Mouse (Mus musculus): ENCODE results near the gene Zfp558. TPM values are rescaled to one million over a fixed set of nuclear protein-coding genes. Genes with fewer than 3 reads are reported as not detected.
"Not testable (repeated sequence)": the region's sequence is repeated elsewhere in the genome, so short reads cannot be mapped to it uniquely, and the experiment has no call there.

Zfp558 gene
- 0.20 TPM in 1 of 2 replicates, not detected in the other for polyA plus RNA-seq (2012; ENCODE audit: insufficient read depth, low replicate concordance)

- no peak within 1 kb of the TSS for H3K4me3 ChIP-seq (replicated peaks)
- H3K9me3 ChIP-seq = no peaks in the 10 kb centered on the region
- no peak for TF ChIP-seq GATA1 (IDR thresholded peaks at IDR 0.05; ENCODE audit: borderline replicate concordance, low read length)
- no peak for TF ChIP-seq FLI1 (IDR thresholded peaks at IDR 0.05; ENCODE audit: low read length)
- no peaks in the 10 kb centered on the region for H3K36me3 ChIP-seq (replicated peaks; ENCODE audit: low read length)
- H3K4me1 ChIP-seq = peaks cover 7% of the 10 kb centered on the region
- no peaks in the 10 kb centered on the region for H3K27me3 ChIP-seq (replicated peaks)
Measured at GRCm38 (mm10) chr9:18478168-18478567, at the start of gene Zfp558, which contains the start of gene Mbd3l1. TSS of gene Zfp558 (minus strand) at chr9:18478268. TSS of gene Mbd3l1 (plus strand) at chr9:18478359.

GRCm38 (mm10) chr9:18508098-18508497 lies 30.0 kb upstream of the Zfp558 start:
- no peaks in the 10 kb centered on the region for H3K4me1 ChIP-seq
- H3K4me3 ChIP-seq (replicated peaks) = no peak overlapping the region
- H3K27me3 ChIP-seq (replicated peaks) = no peaks in the 10 kb centered on the region
- H3K36me3 ChIP-seq (replicated peaks; ENCODE audit: low read length) = no peaks in the 10 kb centered on the region
- H3K9me3 ChIP-seq = no peaks in the 10 kb centered on the region
- no peak for TF ChIP-seq FLI1 (IDR thresholded peaks at IDR 0.05; ENCODE audit: low read length)
- no peak for TF ChIP-seq GATA1 (IDR thresholded peaks at IDR 0.05; ENCODE audit: borderline replicate concordance, low read length)

- peak overlapping the region; percentile 92 for H3K4me3 ChIP-seq (replicated peaks)
- TF ChIP-seq FLI1 (IDR thresholded peaks at IDR 0.05; ENCODE audit: low read length) = no peak
- no peak for TF ChIP-seq GATA1 (IDR thresholded peaks at IDR 0.05; ENCODE audit: borderline replicate concordance, low read length)
- H3K4me1 ChIP-seq = peaks cover 12% of the 10 kb centered on the region
- H3K27me3 ChIP-seq (replicated peaks) = no peaks in the 10 kb centered on the region
- H3K36me3 ChIP-seq (replicated peaks; ENCODE audit: low read length) = no peaks in the 10 kb centered on the region
- H3K9me3 ChIP-seq = no peaks in the 10 kb centered on the region
Measured at GRCm38 (mm10) chr9:18473324-18474128, 4.5 kb downstream of the Zfp558 start.

GRCm38 (mm10) chr9:18468005-18468404 lies 10.1 kb downstream of the Zfp558 start:
- Histone ChIP-seq H3K4me1 (peaks cover 4% of the 10 kb centered on the region), H3K36me3 (replicated peaks; ENCODE audit: low read length) (no peaks in the 10 kb centered on the region), H3K27me3 (replicated peaks) (no peaks in the 10 kb centered on the region), H3K9me3 (peaks cover 3% of the 10 kb centered on the region; the same call in 1 of the 2 replicates), H3K4me3 (replicated peaks) (no peak overlapping the region)
- TF ChIP-seq GATA1 (IDR thresholded peaks at IDR 0.05; ENCODE audit: borderline replicate concordance, low read length) = no peak
- TF ChIP-seq FLI1 (IDR thresholded peaks at IDR 0.05; ENCODE audit: low read length) = no peak

GRCm38 (mm10) chr9:18467350-18467749 lies 10.7 kb downstream of the Zfp558 start:
- H3K36me3 ChIP-seq (replicated peaks; ENCODE audit: low read length) = no peaks in the 10 kb centered on the region
- no peak for TF ChIP-seq FLI1 (IDR thresholded peaks at IDR 0.05; ENCODE audit: low read length)
- no peak for TF ChIP-seq GATA1 (IDR thresholded peaks at IDR 0.05; ENCODE audit: borderline replicate concordance, low read length)
- no peak overlapping the region for H3K4me3 ChIP-seq (replicated peaks)
- H3K4me1 ChIP-seq = no peaks in the 10 kb centered on the region
- H3K27me3 ChIP-seq (replicated peaks) = no peaks in the 10 kb centered on the region
- H3K9me3 ChIP-seq = peaks cover 7% of the 10 kb centered on the region; the same call in 1 of the 2 replicates

- no peaks in the 10 kb centered on the region for H3K36me3 ChIP-seq (replicated peaks; ENCODE audit: low read length)
- no peaks in the 10 kb centered on the region for H3K27me3 ChIP-seq (replicated peaks)
- TF ChIP-seq GATA1 (IDR thresholded peaks at IDR 0.05; ENCODE audit: borderline replicate concordance, low read length) (no peak), FLI1 (IDR thresholded peaks at IDR 0.05; ENCODE audit: low read length) (no peak)
- H3K4me3 ChIP-seq (replicated peaks) = no peak overlapping the region
- peaks cover 6% of the 10 kb centered on the region for H3K9me3 ChIP-seq
- H3K4me1 ChIP-seq = no peaks in the 10 kb centered on the region
Measured at GRCm38 (mm10) chr9:18456520-18456919, 21.5 kb downstream of the Zfp558 start.

- TF ChIP-seq FLI1 (IDR thresholded peaks at IDR 0.05; ENCODE audit: low read length) (no peak), GATA1 (IDR thresholded peaks at IDR 0.05; ENCODE audit: borderline replicate concordance, low read length) (no peak)
- Histone ChIP-seq H3K27me3 (replicated peaks) (no peaks in the 10 kb centered on the region), H3K9me3 (peaks cover 18% of the 10 kb centered on the region; the same call in 1 of the 2 replicates), H3K4me3 (replicated peaks) (no peak overlapping the region), H3K4me1 (no peaks in the 10 kb centered on the region), H3K36me3 (replicated peaks; ENCODE audit: low read length) (no peaks in the 10 kb centered on the region)
Measured at GRCm38 (mm10) chr9:18431687-18432086, 46.4 kb downstream of the Zfp558 start.

GRCm38 (mm10) chr9:18430354-18430753 lies 47.7 kb downstream of the Zfp558 start, which contains the start of gene Mbd3l2:
TSS of gene Mbd3l2 (plus strand) at chr9:18430654.
- Histone ChIP-seq H3K4me1 (no peaks in the 10 kb centered on the region), H3K36me3 (replicated peaks; ENCODE audit: low read length) (no peaks in the 10 kb centered on the region), H3K9me3 (peaks cover 18% of the 10 kb centered on the region; the same call in 1 of the 2 replicates), H3K4me3 (replicated peaks) (no peak within 1 kb of the TSS), H3K27me3 (replicated peaks) (no peaks in the 10 kb centered on the region)
- TF ChIP-seq GATA1 (IDR thresholded peaks at IDR 0.05; ENCODE audit: borderline replicate concordance, low read length) = no peak
- no peak for TF ChIP-seq FLI1 (IDR thresholded peaks at IDR 0.05; ENCODE audit: low read length)

- H3K4me1 ChIP-seq; H3K27me3 ChIP-seq (replicated peaks); H3K36me3 ChIP-seq (replicated peaks; ENCODE audit: low read length); H3K4me3 ChIP-seq (replicated peaks); H3K9me3 ChIP-seq: not testable (repeated sequence)
Measured at GRCm38 (mm10) chr9:18412371-18412770, 65.7 kb downstream of the Zfp558 start.

Other genes with a start within 250 kb of the Zfp558 start
- gene Chordc1, start 186.1 kb downstream of the Zfp558 start, polyA plus RNA-seq (2012; ENCODE audit: insufficient read depth, low replicate concordance) = 4.0 TPM in 1 of 2 replicates, not detected in the other
- gene Naalad2, start 75.3 kb downstream of the Zfp558 start, polyA plus RNA-seq (2012; ENCODE audit: insufficient read depth, low replicate concordance) = not detected in 2 replicates
- gene Ubtfl1, start 73.8 kb downstream of the Zfp558 start, polyA plus RNA-seq (2012; ENCODE audit: insufficient read depth, low replicate concordance) = not detected in 2 replicates
- not detected in 2 replicates for gene Mbd3l2, start 47.6 kb downstream of the Zfp558 start, polyA plus RNA-seq (2012; ENCODE audit: insufficient read depth, low replicate concordance)
- not detected in 2 replicates for gene Mbd3l1, start 91 bp upstream of the Zfp558 start, polyA plus RNA-seq (2012; ENCODE audit: insufficient read depth, low replicate concordance)
- not detected in 2 replicates for gene Muc16, start 196.3 kb upstream of the Zfp558 start, polyA plus RNA-seq (2012; ENCODE audit: insufficient read depth, low replicate concordance)

All from megakaryocyte, embryonic 14.5 days (primary cell).